Mouse (Mus musculus) midbrain, embryonic 16.5 days (tissue): Measurements from ENCODE around the gene Ror2. TPM values are rescaled to one million over a fixed set of nuclear protein-coding genes. Genes with fewer than 3 reads are reported as not detected.
"Not testable (repeated sequence)": the region's sequence is repeated elsewhere in the genome, so short reads cannot be mapped to it uniquely, and the experiment has no call there.

ENCODE experiments used
- ATAC-seq: fragments of 200-750 bp; cut with Nextera tagmentation; 2 replicates; pipeline ENCODE4 v1.8.0; 2017; ENCODE audit warnings: moderate TSS enrichment
- H3K27ac ChIP-seq: fragments of 300-500 bp; sonication (generic); 2 replicates; pipeline ENCODE4 v1.5.1; 2014; ENCODE audit warnings: mild to moderate bottlenecking, low read length, mixed read lengths
- H3K27me3 ChIP-seq: fragments of 300-500 bp; sonication (generic); 2 replicates; pipeline ENCODE4 v1.6.1; 2014; ENCODE audit warnings: low read depth, low read length, mixed read lengths; ENCODE audit not compliant: control insufficient read depth, insufficient read depth
- H3K36me3 ChIP-seq: fragments of 300-500 bp; sonication (generic); 2 replicates; pipeline ENCODE4 v1.6.1; 2014; ENCODE audit warnings: mild to moderate bottlenecking, low read length, moderate library complexity, mixed read lengths; ENCODE audit not compliant: control insufficient read depth, insufficient read depth
- H3K4me1 ChIP-seq: fragments of 300-500 bp; sonication (generic); 2 replicates; pipeline ENCODE4 v1.6.1; 2014; ENCODE audit warnings: mild to moderate bottlenecking, low read length, mixed read lengths; ENCODE audit not compliant: control insufficient read depth, insufficient read depth
- H3K4me2 ChIP-seq: fragments of 300-500 bp; sonication (generic); 2 replicates; pipeline ENCODE4 v1.6.1; 2014; ENCODE audit warnings: mild to moderate bottlenecking, low read length, mixed read lengths
- H3K4me3 ChIP-seq: fragments of 300-500 bp; sonication (generic); 2 replicates; pipeline ENCODE4 v1.5.1; 2014; ENCODE audit warnings: low read depth, mild to moderate bottlenecking, low read length, moderate library complexity, mixed read lengths
- H3K9ac ChIP-seq: fragments of 300-500 bp; sonication (generic); 2 replicates; pipeline ENCODE4 v1.6.1; 2014; ENCODE audit warnings: low read depth, low read length, mixed read lengths
- H3K9me3 ChIP-seq: fragments of 300-500 bp; sonication (generic); replicated peaks from 2 replicates; pipeline ENCODE4 v1.6.1; 2014; ENCODE audit warnings: mild to moderate bottlenecking, low read length, mixed read lengths; ENCODE audit not compliant: control insufficient read depth, poor library complexity, severe bottlenecking
- WGBS: fragments of 180-500 bp; shearing (Covaris S2); extraction: QIAGEN DNeasy Blood & Tissue Kit; methylation state at CpG from one replicate; pipeline ENCODE4 v1.1.7; 2014; 5-methylcytosine and 5-hydroxymethylcytosine counted together
- polyA plus RNA-seq: library from polyadenylated mRNA; unstranded; fragments of >200 nt; fragmentation: Nextera tagmentation; extraction: Ambion mirVana; gene quantifications from 2 replicates; pipeline ENCODE4 v1.2.1, GENCODE M21; 2015

The Ror2 gene
- polyA plus RNA-seq: 2.0 and 2.4 TPM in 2 replicates

- Histone ChIP-seq H3K27me3 (peaks cover 17% of the 10 kb centered on the region), H3K36me3 (no peaks in the 10 kb centered on the region), H3K4me1 (peaks cover 7% of the 10 kb centered on the region; the same call in 1 of the 2 replicates), H3K4me3 (peak within 1 kb of the TSS; percentile 41), H3K4me2 (peak within 1 kb of the TSS; percentile 68), H3K9ac (peak within 1 kb of the TSS; percentile 61), H3K9me3 (no peaks in the 10 kb centered on the region), H3K27ac (no peak within 1 kb of the TSS)
- peak; percentile 76 for ATAC-seq
- under 1% methylated on average over 61 of the region's 68 CpGs for WGBS
These were observed at the start of gene Ror2 for GRCm38 (mm10) chr13:53285756-53286361. Gene Ror2 (minus strand): TSS chr13:53286124.

GRCm38 (mm10) chr13:53333769-53334168, 47.8 kb upstream of the Ror2 start:
- no peak overlapping the region for H3K9ac ChIP-seq
- H3K9me3 ChIP-seq: no peaks in the 10 kb centered on the region
- H3K27me3 ChIP-seq: no peaks in the 10 kb centered on the region
- H3K4me2 ChIP-seq: no peak overlapping the region
- no peak overlapping the region for H3K27ac ChIP-seq
- WGBS: 92% methylated on average over 8 of the region's 8 CpGs
- no peaks in the 10 kb centered on the region for H3K4me1 ChIP-seq
- no peak for ATAC-seq
- H3K36me3 ChIP-seq: peaks cover 27% of the 10 kb centered on the region
- H3K4me3 ChIP-seq: no peak overlapping the region

- Histone ChIP-seq H3K36me3 (peaks cover 14% of the 10 kb centered on the region), H3K4me3 (no peak overlapping the region)
These were observed 44.3 kb upstream of the Ror2 start for GRCm38 (mm10) chr13:53330246-53330645.

GRCm38 (mm10) chr13:53325531-53325930, 39.6 kb upstream of the Ror2 start:
- no peaks in the 10 kb centered on the region for H3K9me3 ChIP-seq
- 100% methylated on average over 1 of the region's 1 CpGs for WGBS
- H3K27ac ChIP-seq: no peak overlapping the region
- no peaks in the 10 kb centered on the region for H3K36me3 ChIP-seq
- no peak for ATAC-seq
- H3K9ac ChIP-seq: no peak overlapping the region
- no peaks in the 10 kb centered on the region for H3K27me3 ChIP-seq
- H3K4me2 ChIP-seq: no peak overlapping the region
- no peak overlapping the region for H3K4me3 ChIP-seq
- no peaks in the 10 kb centered on the region for H3K4me1 ChIP-seq

More at GRCm38 (mm10) chr13:53330246-53330645, 44.3 kb upstream of the Ror2 start:
- Histone ChIP-seq H3K9ac (no peak overlapping the region), H3K9me3 (no peaks in the 10 kb centered on the region), H3K4me1 (no peaks in the 10 kb centered on the region), H3K27me3 (no peaks in the 10 kb centered on the region), H3K4me2 (no peak overlapping the region), H3K27ac (no peak overlapping the region)
- WGBS: 91% methylated on average over 2 of the region's 2 CpGs
- no peak for ATAC-seq

GRCm38 (mm10) chr13:53323661-53324060, 37.7 kb upstream of the Ror2 start:
- H3K27me3 ChIP-seq: no peaks in the 10 kb centered on the region
- no peak overlapping the region for H3K27ac ChIP-seq
- no peaks in the 10 kb centered on the region for H3K9me3 ChIP-seq
- no peak overlapping the region for H3K9ac ChIP-seq
- no peak for ATAC-seq
- no peak overlapping the region for H3K4me3 ChIP-seq
- 81% methylated on average over 2 of the region's 2 CpGs for WGBS
- H3K36me3 ChIP-seq: no peaks in the 10 kb centered on the region
- H3K4me1 ChIP-seq: no peaks in the 10 kb centered on the region
- no peak overlapping the region for H3K4me2 ChIP-seq

GRCm38 (mm10) chr13:53320899-53321298, 35.0 kb upstream of the Ror2 start:
- Histone ChIP-seq H3K27me3 (no peaks in the 10 kb centered on the region), H3K9ac (no peak overlapping the region), H3K9me3 (no peaks in the 10 kb centered on the region), H3K4me2 (no peak overlapping the region), H3K4me1 (no peaks in the 10 kb centered on the region), H3K4me3 (no peak overlapping the region), H3K36me3 (no peaks in the 10 kb centered on the region), H3K27ac (no peak overlapping the region)
- ATAC-seq: no peak
- 89% methylated on average over 12 of the region's 12 CpGs for WGBS

GRCm38 (mm10) chr13:53316515-53317295, 30.8 kb upstream of the Ror2 start:
- no peaks in the 10 kb centered on the region for H3K4me1 ChIP-seq
- 73% methylated on average over 11 of the region's 11 CpGs for WGBS
- H3K4me3 ChIP-seq: no peak overlapping the region
- no peaks in the 10 kb centered on the region for H3K9me3 ChIP-seq
- no peak for ATAC-seq
- H3K36me3 ChIP-seq: no peaks in the 10 kb centered on the region
- no peak overlapping the region for H3K27ac ChIP-seq
- no peaks in the 10 kb centered on the region for H3K27me3 ChIP-seq
- no peak overlapping the region for H3K4me2 ChIP-seq
- no peak overlapping the region for H3K9ac ChIP-seq

- H3K4me1 ChIP-seq, H3K4me2 ChIP-seq, H3K9ac ChIP-seq, H3K9me3 ChIP-seq, ATAC-seq, H3K27me3 ChIP-seq, H3K4me3 ChIP-seq, H3K36me3 ChIP-seq, H3K27ac ChIP-seq: not testable (repeated sequence)
- WGBS: 73% methylated on average over 4 of the region's 4 CpGs
These were observed 29.8 kb upstream of the Ror2 start for GRCm38 (mm10) chr13:53315757-53316156.

GRCm38 (mm10) chr13:53310442-53310841, 24.5 kb upstream of the Ror2 start:
- Histone ChIP-seq H3K36me3 (no peaks in the 10 kb centered on the region), H3K4me3 (no peak overlapping the region), H3K4me2 (no peak overlapping the region), H3K27ac (no peak overlapping the region), H3K9ac (no peak overlapping the region), H3K9me3 (no peaks in the 10 kb centered on the region), H3K27me3 (no peaks in the 10 kb centered on the region), H3K4me1 (peaks cover 6% of the 10 kb centered on the region; the same call in 1 of the 2 replicates)
- no peak for ATAC-seq
- WGBS: 93% methylated on average over 5 of the region's 5 CpGs
